Mouse (Mus musculus) CD8-positive naive resting alpha-beta T cell, adult 2 months (primary cell): ENCODE measurements around the gene Ctrb1.

ENCODE experiments used
- DNase-seq, 2 experiments: peaks; one replicate each; pipeline ENCODE4 v3.0.0; 2022; ENCODE audit warnings: low read depth in 2 of 2, low spot score in 2 of 2

Gene Ctrb1

DNA sequence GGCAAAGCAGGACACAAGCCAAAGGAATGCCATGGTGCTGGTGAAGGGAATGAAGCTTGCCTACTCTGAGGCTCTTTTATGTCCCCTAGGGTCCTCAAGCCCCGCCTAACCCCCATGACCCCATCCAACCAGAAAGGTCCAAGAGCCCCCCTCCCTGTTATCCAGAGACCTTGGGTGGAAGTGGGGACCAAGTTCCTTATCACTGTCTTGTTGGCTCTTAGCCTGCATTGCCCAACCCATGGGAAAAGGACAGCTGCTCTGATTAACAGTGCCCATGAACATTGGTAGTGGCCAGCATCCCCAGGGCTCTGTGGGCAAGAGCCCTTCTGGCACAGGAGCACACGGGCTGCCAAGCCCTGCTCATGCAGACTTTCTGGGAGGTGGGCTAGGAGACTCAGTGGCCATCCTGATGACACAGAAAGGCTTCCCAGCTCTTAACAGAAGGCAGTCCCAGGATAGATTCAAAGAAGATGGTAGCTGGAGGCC, at the start of gene Ctrb1:
Gene Ctrb1, minus strand, starts transcription at position 51 of the 486 bp plus-strand sequence.
- no peak for DNase-seq

DNA sequence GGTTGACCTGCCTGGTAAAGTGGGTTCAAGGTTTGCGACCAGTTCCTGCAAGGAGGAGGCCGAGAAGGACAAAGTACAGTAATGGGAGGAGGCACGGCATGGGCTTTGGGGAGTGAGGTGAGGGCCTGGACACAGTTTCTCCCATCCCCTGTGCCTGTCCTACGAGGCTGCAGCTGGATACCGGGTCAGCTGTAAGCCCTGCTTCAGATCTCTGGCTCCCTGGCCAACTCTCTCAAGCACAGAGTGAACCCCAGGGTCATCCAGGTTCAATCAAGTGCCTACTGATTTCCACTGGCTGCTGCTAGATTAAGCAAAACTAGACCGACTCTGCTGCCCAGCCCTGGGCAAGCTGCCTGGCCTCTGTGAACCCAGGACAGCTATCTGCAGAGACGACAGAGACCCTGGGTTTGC, 49.5 kb upstream of the Ctrb1 start:
- DNase-seq = no peak

DNA sequence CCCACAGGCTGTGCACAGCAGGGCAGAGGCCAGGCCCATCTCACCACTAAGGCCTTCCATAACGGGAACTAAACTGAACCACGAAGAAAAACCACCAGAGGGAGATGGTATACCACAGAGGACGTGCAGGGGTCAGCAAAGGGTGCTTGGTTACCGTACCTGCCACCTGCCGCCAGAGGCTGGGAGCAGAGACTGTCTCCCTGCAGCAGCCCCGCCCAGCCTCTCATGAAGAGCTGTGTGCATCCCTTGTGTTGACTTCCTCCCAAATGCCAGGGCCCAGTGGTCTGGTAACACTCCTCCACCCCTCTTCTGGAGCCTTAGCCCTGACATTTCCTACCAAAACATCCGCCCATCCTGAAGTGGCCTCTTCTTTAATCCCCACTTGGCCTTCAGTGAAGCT, 48.8 kb upstream of the Ctrb1 start:
- DNase-seq = no peak

DNA sequence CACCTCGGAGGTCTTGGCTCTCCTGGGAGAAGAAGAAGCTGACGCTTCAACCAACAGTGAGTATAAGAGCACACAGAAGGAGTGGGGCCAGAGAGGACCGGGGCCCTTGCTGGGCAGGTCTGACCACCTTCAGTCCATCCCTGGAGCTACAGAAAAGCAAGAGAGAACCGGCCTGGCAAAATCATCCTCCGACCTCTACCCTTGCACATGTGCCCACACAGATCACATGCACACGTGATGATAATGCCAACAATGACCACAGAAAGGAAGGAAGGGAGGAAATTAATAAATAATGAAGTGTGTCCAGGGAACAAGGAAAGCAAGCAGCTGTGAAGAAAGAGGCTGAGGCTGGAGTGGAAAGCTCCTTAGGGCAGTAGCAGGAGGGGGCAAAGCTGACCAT, 48.1 kb upstream of the Ctrb1 start:
- DNase-seq = no peak

DNA sequence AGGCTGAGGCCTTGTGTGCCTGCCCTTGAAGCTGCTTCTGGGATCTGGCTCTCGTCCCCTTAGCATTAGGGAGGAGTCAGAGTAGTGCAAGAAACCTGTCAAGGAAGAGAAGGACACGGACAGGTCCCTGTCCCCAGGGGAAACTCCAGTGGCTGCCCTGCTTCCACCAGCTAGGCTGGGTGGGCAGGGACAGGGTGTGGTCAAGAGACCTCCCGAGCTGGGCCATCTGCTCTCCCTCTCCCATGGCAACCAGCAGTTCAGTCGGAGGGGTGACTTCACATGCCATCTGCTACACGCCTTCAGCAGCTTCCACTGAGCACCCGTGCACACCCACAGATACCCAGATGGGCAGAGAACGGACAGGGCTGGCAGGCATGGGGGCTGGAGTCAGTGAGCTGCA, 45.5 kb upstream of the Ctrb1 start:
- no peak for DNase-seq

DNA sequence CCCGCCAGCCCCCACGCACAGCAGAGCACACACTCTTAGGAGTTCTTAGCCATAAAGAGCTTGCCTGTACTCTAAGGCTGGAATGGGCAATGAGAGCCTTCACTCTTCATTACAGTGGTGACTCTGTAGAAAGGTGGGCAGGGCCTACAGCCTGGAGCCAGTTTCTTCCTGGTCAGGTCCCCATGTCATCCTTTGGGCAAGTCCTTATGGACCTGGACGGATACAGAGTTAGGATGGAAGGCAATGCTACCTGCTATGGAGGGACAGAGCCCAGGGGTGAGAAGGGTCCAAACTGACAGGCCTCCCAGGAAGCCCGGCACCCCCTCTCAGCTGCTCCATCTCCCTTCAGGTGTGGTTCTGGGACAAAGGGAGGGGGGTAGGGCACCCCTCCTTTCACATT, 45.0 kb upstream of the Ctrb1 start:
- DNase-seq = no peak

DNA sequence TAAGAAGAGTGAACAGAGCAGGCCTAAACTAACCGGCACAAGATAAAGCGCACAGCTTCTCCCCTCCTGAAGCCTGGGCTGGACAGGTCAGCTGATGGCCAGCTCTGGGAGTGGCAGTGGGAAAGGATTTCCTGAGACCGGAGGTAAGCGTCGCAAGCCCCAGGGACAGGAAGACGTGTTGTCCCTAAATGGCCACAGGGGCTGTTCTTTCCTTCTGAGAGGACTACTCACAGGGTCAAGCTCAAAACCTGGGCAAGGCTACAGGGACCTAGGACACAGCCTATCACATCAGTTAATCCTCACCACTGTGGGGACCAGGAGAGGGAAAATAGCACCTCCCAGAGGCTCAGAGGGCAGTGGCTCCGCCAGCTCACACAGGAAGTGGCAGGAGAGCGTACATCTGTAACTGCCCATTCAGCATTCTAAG, 44.5 kb upstream of the Ctrb1 start:
- no peak for DNase-seq

DNA sequence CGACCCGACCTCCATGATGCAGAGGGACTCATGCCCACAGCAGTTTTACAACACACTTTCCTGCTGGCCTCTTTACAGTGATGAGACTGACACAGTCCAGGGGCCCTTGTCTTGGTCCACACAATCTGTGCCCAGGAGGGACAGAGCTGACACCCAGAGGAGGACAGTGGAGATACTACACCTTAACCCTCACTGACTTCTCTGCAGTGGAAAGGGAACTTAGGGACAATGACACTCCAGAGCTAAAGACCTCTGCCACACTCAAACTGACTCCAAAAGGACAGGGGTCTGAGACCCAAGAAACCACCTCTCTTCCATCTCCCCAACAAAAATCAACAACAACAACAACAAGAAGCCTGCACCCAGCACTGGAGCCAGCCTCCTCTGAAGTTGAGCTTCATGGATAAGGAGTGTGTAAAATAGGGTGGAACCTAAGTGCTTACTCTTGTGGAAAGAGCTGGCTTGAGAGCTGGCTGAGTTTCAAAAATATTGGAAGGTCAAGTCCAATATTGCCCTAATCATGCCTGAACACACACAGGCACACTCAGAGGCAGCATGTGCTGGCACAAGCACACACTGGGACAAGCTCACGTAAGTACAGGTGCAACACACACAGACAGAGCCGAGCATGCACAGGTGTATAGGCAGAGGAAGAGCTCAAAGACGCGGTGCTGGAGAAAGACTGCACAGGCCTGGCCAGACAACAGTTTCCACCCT, 43.6 kb upstream of the Ctrb1 start:
- DNase-seq = no peak

DNA sequence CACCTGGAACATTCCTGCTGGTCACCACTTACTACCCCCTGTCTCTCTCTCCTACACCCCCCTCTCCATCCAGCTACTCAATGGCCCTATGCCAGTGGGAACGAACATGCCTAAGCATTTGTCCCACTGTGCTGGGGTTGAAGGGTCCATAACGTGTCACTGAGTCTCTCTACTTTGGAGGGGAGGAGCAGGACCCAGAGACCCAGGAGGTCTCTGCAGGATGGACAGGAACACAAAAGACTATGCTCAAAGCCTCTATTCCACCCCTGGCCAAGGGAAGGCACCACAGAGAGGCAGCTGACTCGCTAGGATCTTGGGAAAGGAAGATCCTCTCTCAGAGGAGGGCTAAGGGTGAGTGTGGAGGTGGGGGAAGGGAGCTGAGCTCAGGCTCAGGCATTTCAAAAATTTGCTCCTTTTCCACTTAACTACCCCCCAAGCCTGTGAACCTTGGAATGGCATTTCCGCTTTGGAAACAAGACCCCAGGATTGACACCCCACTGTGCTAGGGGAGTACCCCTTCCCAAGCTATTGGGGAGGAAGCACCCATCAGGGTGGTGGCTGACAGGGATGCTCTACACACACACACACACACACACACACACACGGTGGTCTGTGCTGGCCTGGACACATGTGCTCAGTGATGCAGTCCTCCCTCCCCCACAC, 42.9 kb upstream of the Ctrb1 start:
- no peak for DNase-seq

DNA sequence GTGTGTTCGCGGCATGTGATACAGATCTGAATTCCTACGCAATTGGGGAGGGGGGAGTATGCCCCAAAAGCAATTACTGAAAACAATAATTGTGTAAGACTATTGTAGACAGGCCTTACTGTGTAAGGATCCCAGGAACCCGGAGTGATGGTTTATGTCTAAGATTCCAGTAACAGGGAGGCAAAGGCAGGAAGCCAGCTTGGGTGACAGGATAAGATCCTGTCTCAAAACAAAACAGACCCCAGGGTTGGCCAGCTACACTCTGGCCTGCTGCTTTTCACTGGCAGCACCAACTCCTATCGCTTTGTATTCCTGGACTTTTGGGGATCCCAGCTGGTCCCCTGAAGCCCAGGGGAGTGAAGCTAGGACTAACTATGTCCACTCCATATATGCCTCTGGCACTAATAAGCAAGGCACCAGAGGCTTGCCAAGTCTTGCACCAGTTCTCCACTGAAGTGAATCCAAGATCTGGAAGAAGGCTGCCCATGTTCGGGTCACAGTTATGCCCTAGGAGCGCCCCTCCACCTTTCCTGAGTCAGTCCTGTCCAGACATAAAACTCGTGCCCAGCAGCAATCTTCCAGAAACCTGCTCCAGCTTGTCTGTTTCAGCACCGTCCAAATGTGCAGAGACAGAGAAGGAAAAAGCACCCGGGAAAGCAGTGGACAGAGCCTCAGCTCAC, 41.7 kb upstream of the Ctrb1 start:
- DNase-seq = no peak

DNA sequence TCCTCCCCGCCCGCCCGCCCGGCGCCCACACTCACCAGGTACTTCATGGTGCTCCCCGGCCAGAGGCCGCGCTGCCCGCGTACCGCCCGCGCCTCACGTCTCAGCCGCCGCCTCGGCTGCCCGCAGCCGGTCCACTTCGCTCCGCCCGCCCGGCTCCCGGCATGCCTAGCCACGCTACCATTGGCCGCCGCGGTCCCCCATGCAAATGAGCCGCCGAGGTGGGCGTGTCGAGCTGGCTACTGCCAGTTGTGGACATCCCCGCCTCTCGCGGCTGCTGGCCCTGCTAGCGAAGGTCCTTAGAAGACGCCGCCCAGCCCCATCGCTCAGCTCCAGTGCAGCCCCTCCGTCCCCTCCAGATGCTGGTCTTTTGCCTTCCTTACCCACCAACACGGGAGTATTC, 41.2 kb upstream of the Ctrb1 start:
- peak; percentile 43 to 49 for DNase-seq

DNA sequence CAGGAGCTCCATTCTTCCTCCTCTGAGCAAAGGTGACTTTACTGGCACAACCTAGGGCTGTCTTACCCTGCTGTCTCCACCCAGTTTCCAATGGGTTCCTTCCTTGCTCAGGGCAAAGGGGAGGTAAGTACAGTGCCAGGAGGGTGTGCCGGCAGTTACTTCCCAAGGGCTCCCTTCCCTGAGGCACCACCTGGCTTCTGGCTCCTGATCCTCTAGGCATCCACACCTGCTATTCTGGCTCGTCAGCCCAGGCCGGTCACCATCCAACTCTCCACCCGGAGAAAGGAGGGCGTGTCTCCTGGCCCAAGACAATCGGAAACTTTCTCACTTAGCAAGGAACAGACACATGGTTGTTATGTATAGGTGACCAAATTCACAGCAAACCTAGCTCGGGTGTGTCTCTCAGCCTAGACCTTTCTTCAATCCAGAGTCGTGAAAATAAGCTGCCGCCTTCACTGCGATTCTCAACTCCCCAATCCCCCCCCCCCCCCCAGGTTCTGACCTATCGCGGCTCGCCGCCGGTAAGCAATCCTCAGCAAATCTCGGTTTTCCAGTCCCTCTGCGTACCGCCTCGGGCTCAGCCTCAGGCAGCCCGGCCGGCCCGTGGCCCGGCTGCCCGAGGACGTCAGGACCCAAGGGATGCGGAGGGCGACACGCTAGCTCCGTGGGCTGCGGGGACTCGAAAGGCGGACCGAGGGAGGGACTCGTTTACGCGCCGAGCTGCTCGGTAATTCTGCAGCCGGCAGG, 40.6 kb upstream of the Ctrb1 start:
- DNase-seq = no peak

DNA sequence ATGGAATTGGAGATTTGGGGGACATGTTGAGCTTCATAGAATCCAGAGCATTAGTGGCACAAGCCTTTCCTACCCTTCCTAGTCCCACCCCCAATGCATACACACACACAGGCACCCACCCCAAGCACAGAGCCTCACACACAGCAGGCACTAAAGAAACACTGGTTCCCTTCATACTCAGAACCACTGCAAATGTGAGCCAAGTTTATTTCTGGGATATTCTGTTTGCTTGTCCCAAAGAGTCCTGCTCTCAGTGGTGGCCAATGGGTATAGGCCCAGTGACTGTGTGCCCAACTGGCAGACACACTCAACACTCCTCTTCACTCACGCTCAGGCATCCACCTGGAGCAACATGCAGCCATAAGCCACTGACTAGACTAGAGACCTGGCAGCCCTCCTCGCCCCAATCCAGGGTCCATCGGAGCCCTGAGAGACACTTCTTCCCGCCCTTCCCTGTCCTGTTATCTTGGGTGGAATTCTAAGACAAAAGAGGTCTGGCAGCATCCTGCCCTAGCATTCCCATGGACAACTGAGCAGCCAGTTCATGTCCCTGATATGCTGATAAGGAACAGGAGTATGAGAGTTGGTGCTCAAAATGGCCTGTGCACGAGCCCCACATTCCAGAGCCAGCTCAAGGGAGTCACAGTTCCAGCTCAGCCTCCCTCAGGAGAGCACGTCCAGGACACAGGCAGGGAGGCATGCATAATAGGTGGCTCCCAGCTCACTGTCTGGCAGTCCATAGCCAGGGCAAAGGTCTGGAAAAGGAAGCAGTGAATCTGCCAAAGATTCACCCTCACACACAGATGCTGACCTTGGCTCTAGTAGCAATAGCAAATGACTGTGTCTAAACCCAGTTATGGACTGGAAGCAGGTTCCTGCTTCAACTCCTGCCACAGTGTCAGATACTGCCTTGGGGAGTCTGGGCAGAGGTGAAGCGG, 38.7 kb upstream of the Ctrb1 start:
- no peak for DNase-seq

DNA sequence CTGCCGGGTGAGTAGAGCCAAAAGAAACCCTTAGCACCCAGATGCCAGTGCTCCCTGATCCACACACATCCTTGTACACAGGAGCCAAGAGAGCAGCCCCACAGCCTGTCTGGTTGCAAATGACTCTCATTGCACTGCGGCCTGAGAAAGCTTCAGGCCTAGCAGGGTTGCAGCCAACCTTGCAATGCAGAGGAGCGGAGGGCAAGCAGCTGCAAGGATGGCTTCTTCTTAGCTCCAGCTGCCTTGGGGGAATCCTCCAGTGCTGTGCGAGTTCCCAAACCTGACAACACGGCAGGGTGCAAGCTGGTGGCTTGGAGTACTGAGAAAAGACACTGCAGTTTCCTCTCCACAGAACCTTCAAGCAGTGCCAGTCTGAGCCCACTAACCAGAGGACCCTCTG, 37.7 kb upstream of the Ctrb1 start:
- DNase-seq = no peak

DNA sequence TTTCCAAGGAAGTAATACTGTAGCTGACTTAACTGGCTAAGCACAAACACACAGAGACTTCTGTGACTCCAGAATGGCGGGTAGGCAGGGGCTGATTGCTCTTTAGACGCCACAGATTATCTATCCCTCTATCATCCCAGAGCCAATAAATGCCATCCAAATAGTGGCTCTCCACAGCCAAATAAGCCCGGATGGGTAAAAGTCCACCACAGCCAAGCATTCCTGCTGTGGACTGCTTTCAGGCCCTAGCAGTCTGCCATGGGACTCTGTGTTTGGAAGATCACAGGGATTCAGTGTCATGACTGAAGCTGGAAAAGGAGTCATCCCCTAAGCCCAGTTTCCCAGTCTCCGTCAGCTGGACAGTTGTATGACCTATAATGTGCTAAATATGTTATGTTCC, 36.7 kb upstream of the Ctrb1 start:
- no peak for DNase-seq

DNA sequence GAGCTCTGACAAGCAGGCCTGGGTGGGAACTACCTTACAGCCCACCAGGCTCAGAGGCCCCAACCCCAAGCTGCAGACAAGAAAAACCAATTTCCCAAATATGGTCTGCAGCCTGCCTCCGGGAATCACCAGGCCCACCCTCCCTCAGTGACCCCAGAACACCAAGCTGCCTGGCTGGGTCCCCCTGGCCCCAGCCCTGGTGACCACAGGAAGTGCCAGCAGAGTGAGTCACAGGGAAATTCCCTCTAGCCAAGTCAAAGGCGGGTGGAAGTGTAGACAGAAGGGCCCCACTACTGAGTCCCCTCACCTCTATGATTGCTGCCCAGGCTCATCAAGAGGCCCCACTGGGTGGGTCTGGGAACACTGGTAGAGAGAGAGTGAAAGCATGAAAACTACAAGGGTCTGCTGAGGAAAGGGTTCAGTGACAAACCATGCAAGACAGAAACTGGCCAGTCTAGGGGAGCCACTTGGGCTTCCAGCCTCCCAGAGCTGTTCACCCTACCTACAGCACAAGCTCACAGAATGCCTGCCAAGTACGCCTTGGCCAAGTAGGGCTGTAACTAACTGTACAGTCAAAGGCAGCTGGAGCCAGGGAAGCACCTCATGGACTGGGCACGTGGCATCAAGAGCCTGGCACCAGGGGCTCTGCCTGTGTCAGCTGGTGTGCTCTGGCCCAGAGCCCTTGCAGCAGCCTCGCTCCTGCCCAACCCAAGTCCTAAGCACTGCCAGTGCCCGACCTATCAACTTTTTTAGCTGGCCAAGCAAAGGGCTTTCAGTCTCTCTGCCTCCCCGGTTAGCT, 35.5 kb upstream of the Ctrb1 start:
- no peak for DNase-seq

DNA sequence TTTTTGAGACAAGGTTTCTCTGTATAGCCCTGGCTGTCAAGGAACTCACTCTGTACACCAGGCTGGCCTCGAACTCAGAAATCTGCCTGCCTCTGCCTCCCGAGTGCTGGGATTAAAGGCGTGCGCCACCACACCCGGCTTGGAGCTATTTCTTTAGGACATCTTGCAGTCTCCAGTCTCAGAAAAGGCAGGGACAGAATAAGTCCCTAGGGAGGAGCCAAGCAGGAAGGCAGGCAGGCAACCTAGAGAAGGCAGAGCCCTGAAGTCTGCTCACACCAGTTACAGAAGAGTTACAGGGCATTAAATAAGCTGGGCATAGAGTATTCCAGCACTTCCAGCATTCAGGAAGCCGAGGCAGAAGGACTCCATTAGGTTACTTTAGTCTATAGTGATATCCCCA, 34.5 kb upstream of the Ctrb1 start:
- no peak for DNase-seq

DNA sequence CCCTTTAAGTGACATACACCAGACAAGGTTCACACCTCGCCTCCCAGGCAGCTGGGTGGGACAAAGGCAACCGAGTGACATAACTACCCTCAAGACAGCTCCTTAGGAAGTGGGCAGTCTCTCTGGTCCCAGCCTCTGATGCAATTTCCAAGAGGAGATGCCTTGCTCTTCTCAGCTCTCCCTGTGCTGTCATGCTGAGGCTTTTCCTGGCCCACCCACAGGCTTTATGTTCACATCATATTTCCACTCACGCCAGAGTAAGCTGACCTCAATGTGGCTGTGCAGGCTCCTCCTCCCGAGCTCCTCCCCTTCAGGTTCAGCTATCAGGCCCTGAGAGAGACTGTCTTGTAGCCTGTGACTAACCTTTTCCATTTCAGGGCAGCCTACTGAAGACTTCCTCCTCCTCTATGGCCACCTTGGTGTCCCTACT, 29.3 kb upstream of the Ctrb1 start:
- DNase-seq = no peak

DNA sequence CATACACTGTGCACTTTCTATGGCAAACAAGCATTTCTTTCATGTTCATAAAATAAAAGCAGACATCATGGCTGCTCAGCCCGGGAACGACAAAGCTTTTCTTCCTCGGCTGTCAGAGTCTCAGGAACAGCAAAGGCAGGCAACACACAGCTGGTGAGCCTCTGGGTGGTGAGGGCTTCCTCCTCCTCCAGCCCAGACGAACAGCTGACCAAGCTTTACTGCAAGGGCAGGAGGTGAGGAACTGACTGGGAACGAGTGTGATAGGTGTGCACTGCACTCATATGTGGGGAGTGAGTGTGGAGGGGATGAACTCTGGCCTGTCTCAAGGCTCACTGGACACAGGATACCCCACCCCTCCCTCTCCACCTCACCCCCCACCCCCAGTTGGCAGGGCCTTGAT, 28.1 kb upstream of the Ctrb1 start:
- no peak for DNase-seq

DNA sequence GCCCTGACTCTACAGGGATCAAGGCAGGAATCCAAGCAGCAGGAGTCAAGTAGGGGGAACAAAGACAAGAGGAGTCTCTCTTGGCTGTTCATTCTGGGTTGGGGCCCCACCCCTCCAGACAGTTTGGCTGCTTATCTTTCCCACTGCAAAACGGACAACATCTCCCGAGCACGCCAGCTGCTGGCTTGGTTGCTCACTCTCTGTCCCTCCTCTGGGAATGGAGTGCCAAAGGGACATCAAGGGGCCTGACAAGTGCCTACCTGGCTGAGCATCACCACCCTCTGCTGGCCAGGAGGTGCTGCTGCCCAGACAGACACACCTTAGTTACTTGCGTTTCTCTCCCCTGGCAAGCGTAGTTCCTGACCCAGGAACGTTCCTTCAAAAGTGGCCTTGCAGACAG, 27.1 kb upstream of the Ctrb1 start:
- no peak for DNase-seq
